Mouse (Mus musculus) retina, postnatal 7 days (tissue): ENCODE measurements around the gene Dhx32.

Experiments
- DNase-seq: peaks from one replicate; pipeline ENCODE4 v3.0.0-alpha.2; 2012; ENCODE audit warnings: low read depth, low spot score

The Dhx32 gene

DNA sequence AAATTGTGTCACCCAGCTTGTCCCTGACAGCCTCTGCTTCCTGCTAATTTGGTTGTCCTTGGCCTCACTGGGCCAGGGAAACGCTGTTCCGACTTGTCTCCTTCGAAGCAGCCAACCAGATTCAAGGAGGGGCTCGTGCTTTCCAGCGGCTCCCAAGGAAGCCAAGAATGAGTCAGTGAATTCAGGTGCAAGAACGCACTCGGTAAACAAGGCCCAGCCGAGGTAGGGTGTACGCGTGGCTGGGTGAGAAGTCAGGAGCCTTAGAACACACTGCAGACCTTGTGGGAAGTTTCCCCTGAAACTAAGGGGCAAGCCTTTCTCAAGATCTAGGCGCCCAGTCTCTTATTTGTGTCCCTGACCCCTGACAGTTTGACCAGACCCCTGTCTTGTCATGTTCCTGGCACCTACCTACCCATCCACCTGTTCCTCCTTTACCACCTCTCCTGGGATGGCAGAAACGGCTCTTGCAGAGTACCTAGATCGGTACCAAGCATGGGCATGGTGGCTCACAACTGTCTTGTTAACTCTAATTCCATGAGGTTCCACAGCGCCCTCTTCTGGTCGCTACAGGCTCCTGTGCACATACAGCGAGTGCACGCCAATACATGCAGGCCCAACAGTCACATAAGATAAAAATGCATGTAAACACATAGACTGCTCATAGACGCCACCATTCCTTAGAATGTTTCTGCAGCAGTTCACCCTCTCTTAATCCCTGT lies at the start of gene Dhx32:
TSS of gene Dhx32 (minus strand) at position 10 of the 719 bp plus-strand sequence.
- peak; percentile 75 for DNase-seq

DNA sequence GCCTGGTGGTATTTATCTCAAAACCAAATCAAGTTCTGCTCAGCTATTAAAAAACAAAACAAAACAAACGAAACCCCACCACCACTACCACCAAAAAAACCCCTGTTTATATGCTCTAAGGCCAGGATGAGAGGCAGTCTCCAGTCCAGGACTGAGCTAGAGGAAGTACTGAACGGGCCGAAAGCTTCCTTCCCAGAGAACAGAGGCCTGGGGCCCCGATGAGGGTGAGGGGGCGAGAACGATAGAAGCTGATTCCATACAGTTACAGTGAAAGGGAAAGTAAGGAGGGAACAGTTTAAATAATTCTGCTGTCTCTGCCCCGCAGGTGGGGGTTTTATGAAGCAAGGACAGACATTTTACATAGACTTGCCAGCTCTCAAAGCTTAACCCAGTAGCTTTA lies 47.1 kb upstream of the Dhx32 start:
- DNase-seq = no peak

DNA sequence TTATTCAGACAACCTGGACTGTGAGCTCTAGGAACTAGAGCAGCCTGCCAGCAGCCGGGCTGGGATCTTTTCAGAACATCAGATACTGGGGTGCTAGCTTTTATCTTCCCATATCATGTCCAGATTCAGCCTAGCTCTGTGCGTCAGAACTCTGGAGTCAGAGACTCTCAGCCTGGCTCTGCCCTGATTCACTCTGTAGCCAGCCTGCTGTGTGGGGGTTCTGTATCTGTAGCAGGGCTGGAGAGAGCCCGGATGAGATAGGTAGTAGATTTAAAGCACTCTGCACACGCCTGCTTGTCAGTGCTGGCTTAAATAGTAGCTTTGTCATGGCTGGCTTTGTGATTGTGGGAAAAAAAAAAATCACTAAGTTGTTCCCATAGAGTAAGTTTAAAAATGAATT lies 46.0 kb upstream of the Dhx32 start:
- DNase-seq = no peak

DNA sequence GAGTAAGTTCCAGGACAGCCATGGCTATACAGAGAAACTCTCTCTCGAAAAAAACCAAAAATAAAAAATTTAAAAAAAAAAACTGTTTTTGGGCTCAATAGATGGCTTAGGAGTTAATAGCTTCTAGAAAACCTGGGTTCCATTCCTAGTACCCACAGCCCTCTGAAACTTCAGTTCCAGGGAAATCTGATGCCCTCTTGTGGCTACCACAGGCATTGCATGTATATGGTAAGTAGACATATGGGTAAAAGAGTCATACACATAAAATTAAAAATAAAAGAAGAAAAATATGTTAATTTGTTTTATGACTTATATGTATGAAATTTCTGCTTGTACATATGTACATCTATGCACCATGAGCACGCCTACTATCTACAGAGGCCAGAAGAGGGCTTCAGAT lies 42.1 kb upstream of the Dhx32 start:
- no peak for DNase-seq

DNA sequence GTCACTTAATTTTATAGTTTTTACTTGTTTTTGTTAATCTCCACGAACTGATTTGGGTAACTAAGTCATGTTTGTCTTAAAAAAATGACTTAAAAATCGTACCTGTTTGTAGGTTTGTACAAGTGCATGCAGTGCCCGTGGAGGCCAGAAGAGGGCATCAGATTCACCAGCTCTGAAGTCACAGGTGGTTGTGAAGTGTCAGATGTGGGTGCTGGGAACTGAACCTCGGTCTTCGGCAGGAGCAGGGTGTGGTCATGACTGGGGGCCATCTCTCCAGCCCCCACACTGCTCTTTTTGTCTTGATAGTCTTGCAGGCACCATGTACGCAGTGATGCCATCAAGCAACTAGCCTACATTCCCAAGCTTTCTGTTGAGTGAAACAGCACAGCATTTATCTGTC lies 41.2 kb upstream of the Dhx32 start:
- DNase-seq = no peak

DNA sequence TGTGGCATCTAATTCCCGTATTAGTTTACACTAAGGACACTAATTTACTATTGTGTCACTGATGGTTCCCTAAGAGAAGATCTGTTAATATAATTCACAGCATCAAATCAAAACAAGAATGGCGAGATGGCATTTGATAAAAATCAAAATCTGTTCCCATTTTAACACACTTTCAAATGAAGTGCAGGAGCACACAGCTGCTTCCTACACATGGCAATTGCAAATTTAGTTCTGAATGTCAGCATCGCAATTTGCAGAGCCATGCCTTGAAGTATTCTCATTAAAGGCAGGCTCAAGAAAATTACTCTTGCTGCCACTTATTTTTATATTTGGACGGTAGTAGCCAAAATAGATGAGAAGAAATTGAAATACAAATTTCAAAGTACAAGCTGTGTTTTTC lies 30.8 kb upstream of the Dhx32 start:
- no peak for DNase-seq

DNA sequence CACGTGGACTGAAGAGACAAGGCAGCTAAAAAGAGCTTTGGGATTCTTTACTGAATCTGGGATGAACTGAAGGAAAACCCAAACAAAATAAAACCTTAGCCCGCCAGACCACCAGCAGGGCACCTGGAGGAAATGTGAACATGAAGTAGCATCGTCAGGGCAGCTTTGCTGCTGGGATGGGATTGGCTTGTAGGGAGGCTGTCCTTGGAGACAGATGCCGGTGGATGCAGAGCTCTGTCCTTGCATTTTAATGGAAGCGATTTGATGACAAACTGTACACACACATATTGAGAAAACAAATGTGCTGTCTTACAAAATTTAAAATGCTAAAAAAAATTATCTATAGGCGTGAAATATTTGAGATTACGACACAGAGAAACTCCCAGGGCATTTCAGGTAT lies 30.4 kb upstream of the Dhx32 start:
- DNase-seq = no peak

DNA sequence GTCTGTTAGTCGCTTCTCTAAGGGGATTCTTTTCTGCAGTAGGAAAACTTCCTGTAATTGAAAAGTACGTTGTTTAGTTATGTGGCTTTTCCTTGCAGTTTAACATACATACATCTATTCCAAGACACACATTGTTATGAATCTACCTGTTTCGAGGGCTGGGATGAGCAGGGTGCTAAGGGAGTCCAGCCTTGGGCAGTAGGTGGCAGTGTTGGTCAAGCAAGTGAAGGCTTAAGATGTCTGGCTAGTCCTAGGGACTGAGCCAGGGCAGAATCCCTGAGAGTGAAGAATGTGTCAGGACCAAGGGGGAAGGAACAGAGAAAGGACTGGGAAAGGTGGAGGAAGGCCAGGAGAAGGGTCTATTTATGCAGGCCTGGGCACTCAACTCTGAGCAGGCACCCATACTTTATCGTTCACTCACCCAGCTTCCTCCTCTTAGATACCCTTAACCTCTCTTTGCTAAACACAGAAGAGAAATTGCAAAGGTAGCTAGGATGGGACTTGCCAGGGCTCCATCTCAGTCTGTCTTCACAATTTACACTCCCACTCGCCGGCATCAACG lies 23.2 kb upstream of the Dhx32 start:
- peak; percentile 57 for DNase-seq

DNA sequence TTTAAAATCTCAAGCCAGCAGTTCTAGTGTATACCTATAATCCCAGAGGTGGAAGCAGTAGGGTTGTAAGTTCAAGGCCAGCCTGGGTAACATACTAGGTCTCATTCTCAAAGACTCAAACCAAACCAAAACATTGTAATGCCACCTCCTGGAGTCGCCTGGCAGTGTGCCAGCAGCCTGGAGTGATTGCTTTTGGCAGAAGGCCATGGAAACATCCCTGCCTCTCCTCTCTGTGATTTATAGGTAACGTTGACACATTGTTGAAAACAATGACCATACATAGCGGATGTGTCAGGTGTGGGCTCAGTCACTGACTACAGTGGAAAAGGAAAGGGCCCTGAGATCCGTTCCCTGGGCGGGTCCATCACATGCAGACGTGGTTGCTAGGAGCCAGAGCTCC lies 19.3 kb upstream of the Dhx32 start:
- no peak for DNase-seq

DNA sequence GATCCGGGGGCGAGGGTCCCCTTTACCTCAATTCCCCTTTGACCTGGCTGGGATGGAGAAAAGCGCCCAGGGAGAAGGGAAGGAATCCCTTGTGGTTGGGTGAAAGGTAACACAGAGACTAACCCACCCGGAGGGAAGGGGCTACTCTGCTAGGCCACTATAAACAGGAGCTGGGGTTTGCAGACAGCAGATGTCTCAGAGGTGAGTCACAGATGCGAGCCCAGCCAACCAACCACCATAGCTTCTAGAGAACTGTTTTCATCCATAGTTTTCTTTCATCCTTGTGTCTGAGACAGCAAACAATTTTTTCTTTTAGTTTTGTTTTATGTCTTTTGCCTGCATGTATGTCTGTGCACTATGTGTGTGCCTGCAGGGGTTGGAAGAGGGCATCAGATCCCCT lies 17.4 kb upstream of the Dhx32 start:
- no peak for DNase-seq

DNA sequence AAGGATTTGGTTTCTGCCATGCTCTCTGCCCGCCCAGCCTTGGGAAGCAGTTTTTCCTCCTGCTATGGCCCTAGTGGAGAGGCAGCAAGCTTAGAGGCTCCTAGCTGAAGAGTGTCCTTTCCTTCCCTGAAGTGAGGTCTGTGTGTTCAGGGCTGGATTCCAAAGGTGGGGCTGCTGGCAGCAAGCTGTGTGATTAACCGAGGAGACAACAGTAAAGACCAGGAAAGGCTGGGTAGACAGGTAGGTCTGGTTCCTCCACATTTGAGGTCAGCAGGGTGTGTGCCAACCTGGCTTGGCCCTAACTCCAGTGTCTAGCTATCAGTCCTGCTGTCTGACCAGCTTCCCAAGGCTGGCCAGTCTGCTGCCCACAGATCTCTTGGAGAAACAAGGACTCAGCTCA lies 12.2 kb upstream of the Dhx32 start:
- no peak for DNase-seq

DNA sequence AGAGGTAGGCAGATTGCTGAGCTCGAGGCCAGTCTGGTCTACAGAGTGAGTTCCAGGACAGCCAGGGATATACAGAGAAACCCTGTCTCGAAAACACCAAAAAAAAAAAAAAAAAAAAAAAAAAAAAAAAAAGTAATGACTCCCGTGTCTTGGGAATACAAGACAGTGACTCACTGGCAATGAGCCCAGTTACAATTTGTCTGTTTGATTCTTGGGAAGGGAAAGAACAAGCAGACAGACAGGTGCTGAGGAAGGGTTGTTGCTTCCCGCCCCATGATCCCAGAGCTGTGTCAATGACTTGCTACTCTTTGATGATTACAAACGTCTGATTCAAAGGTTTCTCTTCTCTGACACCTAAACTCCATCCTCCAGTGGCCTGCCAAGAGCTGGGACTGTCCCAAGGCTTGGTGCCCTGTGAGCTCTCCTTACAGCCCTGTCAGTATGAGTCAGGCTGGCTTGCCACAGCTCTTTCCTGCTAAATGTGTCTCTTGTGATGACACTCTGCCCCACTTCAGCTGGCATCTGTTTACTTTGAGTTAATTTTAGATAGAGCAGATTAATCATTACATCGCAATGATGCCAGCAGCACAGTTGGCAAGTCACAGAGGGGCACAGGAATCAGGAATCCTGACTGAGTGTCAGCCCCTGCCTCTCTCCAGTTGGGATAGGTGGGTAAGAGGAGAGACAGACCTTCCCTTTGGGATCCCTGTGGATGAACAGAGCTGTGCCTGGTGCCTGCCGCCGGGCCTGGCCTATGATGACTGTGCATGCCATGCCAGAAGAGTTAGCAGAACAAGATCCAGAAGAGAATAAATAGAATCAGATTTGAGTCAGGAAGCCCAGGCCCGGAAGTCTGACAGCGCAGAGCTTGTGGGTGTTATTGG lies 11.0 kb upstream of the Dhx32 start:
- DNase-seq = no peak

DNA sequence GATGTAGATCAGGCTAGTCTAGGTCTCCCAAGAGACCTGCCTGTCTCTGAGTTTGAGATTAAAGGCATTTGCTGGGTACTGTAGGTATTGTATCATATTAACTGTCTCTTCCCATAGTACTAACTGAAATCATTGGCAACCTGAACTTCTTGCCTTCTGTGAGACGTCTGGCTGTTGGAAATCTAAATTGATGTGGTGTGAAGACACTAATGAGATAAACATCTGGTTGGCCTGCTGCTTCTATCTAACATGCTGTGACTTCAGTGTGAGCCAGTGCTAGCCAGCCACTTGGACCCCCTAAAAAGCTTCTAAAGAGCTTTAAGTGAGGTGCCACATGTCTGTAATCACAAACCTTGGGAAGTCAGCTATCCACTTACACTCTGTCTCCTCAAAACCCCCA lies 10.2 kb upstream of the Dhx32 start:
- DNase-seq = no peak

DNA sequence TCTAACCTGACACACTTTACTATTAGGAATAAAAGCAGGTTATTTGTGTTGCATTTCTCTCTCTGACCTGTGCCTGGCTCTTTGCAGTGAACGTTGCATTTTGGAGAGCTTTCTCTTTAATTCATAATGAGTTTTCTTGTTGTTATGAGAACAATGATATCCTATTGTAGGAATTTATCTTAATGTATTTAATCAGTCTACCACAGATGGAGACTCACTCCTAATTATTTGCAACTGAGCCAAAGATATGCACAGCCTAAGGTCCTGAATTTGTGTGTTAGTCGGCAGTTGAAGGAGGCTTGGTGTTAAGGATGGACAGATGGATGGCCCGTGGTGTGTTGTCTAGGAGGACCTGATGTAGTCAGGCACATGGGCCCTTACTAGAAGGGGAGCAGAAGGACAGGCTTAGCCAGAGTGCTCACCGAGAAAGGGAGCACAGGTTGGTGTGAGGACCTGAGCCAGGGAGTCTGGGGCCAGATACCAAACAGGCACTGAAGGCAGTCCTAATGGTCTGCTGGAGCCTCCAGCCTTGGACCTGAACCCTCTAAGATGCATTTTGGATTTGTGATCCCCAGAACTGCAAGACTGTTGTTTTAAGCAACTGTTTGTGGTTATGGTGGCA lies 8.2 kb upstream of the Dhx32 start:
- no peak for DNase-seq

DNA sequence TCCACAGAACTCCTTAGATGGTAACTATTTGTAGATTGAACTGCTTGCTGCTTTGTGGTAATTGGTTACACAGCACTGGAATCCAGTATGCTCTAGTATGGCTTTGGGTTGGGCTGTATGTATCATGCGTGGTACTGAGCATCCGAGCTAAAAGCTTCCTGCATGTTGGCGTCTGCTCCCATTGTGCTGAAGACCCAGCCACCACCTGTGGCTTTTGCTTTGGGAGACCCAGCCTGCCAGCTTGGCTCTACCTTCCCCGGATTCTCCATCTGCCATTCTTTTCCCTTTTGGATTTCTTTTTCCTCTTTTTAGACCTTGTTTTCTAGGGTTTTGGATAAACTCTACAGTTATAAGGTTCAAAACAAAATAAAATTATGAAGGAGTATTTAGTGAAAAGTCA lies 7.6 kb upstream of the Dhx32 start:
- DNase-seq = no peak

DNA sequence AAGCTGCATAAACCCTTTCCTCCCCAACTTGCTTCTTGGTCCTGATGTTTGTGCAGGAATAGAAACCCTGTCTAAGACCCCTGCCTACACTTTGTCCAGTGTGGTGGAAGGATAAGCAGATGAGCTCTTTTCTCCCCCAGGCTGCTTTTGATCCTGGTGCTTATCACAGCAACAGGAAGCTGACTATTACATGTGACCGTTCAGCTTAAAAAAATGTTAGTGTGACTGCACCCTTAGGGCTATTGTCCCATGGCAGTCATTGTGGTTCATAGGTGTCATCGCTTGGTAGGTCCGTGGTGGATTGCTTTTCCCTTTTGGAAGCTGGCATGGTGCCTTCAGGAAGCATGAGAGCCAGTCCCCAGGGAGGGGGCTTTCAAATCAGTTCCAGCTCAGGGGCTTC lies 5.6 kb upstream of the Dhx32 start:
- no peak for DNase-seq

DNA sequence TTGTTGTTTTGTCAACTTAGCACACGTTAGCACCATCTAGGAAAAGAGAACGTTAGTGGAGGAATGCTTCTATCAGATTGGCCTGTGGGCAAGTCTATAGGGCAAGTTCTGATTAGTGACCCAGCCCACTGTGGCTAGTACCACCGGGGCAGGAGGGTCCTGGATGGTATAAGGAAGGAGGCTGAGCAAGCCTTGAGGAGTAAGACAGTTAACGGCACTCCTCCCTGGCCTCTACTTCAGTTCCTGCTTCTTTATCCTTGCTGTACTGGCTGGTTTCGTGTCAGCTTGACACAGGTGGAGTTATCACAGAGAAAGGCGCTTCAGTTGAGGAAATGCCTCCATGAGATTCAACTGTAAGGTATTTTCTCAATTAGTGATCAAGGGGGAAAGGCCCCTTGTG lies 5.0 kb upstream of the Dhx32 start:
- DNase-seq = no peak

DNA sequence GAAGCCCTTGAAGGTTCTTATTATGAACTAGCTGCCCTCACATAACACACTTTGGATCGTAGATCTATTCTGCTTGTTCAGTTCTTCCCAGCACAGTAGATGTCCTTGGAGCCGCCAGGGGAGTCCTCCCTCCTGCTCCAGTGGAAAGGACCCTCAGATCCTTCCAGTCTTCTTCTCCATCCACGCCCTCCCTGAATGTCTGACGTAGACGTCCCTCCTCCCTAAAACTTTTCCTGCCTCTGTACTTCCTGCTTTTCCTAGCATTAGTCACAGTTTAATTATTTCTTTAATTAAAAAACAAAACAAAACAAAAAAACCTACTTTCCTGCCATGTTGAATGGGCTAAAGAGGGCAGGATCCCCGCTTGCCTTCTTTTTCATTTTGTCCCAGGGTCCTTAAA lies 535 bp downstream of the Dhx32 start:
- DNase-seq = no peak

DNA sequence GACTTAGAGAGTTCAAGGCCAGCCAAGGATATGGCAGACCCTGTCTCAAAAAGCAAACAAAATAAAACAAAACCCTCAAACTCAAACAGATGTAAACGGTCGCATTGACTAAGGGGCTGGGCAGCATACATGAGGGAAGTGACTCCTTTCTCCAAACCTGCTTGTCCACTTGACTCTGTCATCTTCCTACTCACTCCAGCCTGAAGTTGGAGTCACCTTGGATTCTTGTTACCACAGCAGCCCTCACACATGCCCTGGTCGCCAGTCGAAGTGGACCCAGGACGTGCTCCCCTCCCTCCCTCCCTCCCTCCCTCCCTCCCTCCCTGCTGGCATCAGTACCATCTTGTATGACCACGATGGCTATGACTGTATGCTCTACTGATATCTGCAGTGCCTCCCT lies 943 bp downstream of the Dhx32 start:
- DNase-seq = no peak

DNA sequence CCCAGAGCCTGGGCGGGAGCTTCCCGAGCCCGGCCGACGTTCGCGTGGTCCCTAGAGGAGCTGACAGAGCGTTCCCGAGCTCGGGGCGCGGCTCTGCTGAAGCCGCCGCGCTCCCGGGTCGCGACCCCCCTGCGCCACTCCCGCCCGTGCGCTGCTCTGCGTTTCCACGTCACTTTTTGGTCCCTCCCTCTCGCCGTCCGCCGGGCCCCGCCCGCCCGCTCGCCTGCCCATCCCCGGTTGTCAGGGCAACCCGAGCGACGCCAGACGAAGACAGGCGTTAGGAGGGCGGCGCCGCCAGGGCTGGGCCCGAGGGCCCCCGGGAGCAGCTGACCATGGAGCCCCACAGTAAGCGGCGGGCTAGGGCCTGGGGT lies 5.9 kb downstream of the Dhx32 start, which contains the start of gene Fank1:
TSS of gene Fank1 (plus strand) at position 236 of the 371 bp plus-strand sequence.
- DNase-seq = peak; percentile 83

DNA sequence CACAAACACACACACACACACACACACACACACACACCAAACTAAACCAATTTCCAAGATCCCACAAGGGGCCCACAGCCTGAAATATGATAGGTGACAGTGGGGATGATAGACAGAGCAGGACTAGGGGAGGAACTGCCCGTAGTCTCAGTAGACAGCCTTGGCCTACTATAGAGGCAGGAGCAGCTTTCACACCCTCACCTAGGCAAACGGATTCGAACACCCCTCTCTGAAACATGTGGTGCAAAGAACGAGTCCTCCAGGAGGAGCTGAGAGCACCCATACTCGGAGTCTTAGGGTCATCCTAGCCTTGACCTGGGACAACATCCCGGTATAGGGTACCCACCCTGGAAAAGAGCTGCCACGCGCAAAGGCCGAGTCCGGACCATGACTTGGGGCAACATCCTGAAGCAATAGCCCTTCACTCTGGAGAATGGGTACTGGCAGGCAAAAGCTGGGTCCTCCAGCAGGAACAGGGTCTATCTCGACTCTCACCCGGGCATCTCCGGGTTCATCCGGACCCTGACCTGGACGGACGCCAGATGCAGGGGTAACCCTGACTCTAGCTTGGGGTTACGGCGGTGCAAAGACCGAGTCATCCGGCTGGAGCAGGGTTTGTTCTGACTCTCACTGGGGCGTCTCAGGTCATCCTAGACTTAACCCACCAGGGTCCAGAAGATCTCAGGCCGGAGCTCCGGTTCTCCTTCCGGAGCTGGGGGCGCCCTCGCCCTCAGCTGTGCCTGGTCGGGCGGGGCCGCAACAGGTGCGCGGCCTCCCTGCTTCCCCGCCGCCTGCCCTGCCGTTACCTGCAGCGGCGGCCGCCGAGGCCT lies 6.5 kb downstream of the Dhx32 start:
- DNase-seq = no peak
